Mouse (Mus musculus): ENCODE measurements around the gene Phf11c. TPM values are rescaled to one million over a fixed set of nuclear protein-coding genes. Genes with fewer than 3 reads are reported as not detected.
A peak's percentile ranks its signal among the peaks of the same experiment; 100 is the strongest.
"Not testable (repeated sequence)": the region's sequence is repeated elsewhere in the genome, so short reads cannot be mapped to it uniquely, and the experiment has no call there.

Gene Phf11c
- under 1 TPM in 3 of 4 experiments, not detected in 1; 0.15 to 0.36 (median 0.36) TPM for total RNA-seq (2022)

GRCm38 (mm10) chr14:59395281-59395680 is at the start of gene Phf11c:
Phf11c (minus strand) TSS chr14:59395381.
- no peak for DNase-seq (ENCODE audit: low spot score in 2 of 2)

- no peak for DNase-seq (ENCODE audit: low spot score in 2 of 2)
Measured at GRCm38 (mm10) chr14:59441472-59441805, 46.3 kb upstream of the Phf11c start.

- peak; percentile 87 to 91 for DNase-seq (ENCODE audit: low spot score in 2 of 2)
Measured at GRCm38 (mm10) chr14:59440558-59441471, 45.6 kb upstream of the Phf11c start, which contains the start of the genes Setdb2 and Cab39l. Setdb2 (minus strand) TSS chr14:59440884. Cab39l (plus strand) TSS chr14:59440972.

DNA sequence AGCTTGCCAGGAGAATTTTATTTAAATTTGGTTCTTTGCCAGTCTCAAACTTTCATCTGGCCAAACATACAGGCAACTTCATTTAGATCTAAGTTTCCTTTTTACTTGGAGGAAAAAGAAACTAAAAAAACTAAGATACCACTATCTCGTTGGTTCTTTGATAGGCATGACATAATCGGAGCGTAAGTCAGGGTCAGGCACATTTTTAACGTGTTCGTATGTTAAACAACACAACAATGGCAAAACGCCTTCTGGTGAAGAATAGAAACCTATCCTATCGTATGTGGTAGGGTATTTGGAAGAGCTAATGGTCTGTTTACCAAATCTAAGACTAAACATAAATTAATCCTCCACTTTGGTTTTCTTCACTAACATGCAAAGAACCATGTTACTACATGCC is 44.9 kb upstream of the Phf11c start:
- no peak for DNase-seq (ENCODE audit: low spot score in 2 of 2)

DNA sequence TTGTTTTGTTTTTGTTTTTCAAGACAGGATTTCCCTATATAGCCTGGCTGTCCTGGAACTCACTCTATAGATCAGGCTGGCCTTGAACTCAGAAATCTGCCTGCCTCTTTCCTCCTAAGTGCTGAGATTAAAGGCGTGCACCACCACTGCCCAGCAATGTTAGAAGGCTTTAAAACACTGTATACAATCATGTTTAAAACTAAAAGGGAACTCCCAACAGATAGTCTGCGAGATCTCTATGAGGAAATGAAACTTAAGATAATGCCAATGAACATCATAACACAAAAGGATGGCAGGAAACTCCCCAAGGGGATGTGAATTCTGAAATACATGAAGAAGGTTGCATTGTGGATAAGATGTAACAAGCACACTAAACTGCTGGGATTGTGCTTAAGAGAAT is 43.3 kb upstream of the Phf11c start:
- no peak for DNase-seq (ENCODE audit: low spot score in 2 of 2)

DNA sequence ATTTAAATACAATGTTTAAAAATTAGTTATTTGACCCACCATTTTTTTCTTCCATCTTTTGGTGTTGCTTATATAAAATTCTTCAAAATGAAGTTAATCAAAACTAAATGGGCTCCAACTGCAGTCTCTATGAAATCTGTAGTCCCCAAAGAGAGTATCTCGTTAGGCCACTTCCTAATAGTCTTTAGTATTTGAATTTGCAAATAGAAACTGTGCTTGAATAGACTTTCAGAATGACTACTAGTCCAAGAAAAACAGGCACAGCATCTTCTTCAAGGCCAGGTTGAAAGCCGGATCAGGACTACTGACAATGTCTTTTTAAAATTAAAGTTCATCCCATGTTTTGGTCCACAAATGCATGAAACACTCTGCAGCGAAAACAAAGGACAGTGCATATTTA is 42.2 kb upstream of the Phf11c start:
- DNase-seq (ENCODE audit: low spot score in 2 of 2): no peak

DNA sequence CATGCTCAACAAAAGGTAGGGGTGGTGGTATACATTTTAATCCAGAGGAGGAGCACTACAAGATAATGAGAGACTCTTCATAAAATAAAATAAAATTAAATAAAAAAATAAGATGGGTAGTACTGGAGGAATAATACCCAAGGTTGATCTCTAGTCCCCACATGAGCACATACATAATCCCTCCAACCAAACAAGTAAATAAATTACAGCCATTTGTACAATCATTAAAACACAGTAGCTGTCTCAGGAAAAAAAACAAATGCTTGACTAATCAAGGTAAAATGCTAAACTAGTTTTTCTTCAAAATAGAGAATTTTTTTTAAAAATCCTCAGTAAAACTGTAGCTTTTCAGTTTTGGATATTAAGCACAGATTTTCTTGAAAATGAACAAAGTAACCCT is 40.0 kb upstream of the Phf11c start:
- no peak for DNase-seq (ENCODE audit: low spot score in 2 of 2)

DNA sequence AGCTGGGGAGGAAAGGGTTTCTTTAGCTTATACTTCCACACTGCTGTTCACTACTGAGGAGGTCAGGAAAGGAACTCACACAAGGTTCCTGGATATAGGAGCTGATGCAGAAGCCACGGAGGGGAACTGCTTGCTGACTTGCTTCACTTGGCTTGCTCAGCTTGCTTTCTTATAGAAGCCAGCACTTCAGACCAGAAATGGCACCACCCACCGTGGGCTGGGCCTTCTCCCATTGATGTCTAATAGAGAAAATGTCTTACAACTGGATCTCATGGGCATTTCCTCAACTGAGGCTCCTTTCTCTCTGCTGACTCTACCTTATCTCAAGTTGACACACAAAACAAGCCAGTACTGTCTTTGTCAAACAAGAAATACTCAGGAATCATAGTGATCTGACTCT is 38.7 kb upstream of the Phf11c start:
- no peak for DNase-seq (ENCODE audit: low spot score in 2 of 2)

- DNase-seq (ENCODE audit: low spot score in 2 of 2): no peak
Measured at GRCm38 (mm10) chr14:59430556-59430955, 35.4 kb upstream of the Phf11c start.

DNA sequence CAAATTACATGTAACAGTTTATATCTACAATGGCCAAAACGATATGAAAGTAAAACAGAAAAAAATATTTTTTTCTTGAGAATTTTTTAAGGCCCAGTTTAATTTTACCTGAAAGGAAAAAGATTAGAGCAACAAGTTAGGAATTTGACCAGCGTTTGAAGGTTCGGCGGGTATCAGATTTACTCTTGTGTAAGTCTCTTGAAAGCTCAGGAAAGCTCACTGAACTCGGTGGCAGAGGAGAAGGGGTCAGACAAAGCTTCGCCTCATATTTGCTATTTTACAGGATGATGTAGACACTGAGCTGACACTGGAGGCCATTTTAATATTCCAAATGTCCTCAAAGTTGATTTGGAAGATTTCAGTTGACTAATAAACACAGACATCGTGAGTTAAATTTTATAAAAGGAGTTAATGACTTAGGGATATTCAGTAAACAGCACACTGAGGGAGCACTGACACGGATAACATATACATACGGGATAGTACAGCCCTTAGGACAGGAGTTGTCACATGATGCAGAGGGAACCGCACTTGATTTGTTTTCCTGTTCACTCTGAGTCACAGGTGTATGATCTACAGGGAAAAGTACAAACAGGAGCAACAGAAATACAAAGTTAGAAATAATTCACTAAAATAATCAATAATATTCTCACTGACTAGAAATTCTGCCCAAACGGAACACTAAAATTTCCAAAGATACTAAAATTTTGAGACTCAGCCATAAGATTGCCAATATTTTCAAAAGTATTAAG is 27.9 kb upstream of the Phf11c start:
- no peak for DNase-seq (ENCODE audit: low spot score in 2 of 2)

- no peak for DNase-seq (ENCODE audit: low spot score in 2 of 2)
Measured at GRCm38 (mm10) chr14:59418171-59418570, 23.0 kb upstream of the Phf11c start.

GRCm38 (mm10) chr14:59414979-59415378 is 19.8 kb upstream of the Phf11c start:
- DNase-seq (ENCODE audit: low spot score in 2 of 2): not testable (repeated sequence)

DNA sequence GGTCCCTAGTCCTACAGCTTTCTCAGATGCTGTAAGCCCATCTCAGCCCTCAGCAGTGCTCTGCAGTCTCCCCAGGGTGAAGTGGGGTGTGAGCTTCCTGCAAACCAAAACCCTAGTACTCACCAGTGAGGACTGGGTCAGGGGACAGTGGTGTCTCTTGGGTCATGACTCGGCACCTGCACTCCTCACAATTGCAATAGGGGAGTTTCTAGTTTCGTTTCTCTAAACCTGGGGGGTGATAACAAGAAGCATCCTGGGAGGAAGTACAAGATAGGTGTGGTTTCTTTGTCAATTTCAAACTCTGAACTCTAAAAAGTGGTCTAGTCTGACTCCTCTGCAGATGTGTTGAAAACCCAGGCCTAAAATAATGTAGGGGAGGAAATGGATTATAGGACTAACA is 1.8 kb upstream of the Phf11c start:
- DNase-seq (ENCODE audit: low spot score in 2 of 2): no peak

DNA sequence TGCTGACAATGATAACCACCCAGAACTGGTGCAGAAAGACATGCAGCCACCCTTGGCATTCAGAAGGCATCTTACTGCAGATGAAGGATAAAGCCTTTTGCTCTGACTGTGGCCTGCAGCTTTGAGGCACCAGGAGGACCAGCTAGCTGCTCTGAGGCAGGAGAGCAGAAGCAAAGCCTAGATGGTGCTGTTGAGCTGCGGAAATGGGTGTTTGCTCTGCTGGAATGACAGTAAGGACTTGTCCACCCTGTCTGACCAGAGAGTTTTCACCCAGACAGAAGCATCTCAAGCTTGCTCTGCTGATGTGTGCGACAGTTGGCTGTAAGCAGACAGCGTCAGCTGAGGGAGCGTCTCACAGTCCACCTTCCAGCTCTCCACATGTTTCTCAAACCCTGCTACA is 5.0 kb downstream of the Phf11c start:
- DNase-seq (ENCODE audit: low spot score in 2 of 2): not testable (repeated sequence)

DNA sequence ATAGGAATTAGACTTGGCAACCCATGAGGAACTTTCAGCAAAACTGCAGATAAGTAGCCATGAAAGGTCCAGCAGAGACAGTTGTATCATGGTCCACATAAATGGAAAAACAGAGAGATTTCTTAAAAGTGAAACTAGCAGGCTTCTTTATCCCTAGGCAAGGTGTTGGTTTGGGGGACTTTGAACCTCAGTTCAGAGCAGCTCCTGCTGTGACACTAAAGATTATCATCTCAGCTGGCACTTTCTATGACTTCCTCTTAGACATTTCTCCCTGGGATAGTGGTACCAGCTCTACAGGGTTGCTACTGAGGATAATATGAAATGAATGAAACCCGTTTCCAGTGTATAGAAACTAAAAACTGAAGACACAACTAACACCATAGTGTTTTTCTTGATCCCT is 5.6 kb downstream of the Phf11c start:
- DNase-seq (ENCODE audit: low spot score in 2 of 2): no peak

- no peak for DNase-seq (ENCODE audit: low spot score in 2 of 2)
Measured at GRCm38 (mm10) chr14:59370348-59371068, 24.7 kb downstream of the Phf11c start.

DNA sequence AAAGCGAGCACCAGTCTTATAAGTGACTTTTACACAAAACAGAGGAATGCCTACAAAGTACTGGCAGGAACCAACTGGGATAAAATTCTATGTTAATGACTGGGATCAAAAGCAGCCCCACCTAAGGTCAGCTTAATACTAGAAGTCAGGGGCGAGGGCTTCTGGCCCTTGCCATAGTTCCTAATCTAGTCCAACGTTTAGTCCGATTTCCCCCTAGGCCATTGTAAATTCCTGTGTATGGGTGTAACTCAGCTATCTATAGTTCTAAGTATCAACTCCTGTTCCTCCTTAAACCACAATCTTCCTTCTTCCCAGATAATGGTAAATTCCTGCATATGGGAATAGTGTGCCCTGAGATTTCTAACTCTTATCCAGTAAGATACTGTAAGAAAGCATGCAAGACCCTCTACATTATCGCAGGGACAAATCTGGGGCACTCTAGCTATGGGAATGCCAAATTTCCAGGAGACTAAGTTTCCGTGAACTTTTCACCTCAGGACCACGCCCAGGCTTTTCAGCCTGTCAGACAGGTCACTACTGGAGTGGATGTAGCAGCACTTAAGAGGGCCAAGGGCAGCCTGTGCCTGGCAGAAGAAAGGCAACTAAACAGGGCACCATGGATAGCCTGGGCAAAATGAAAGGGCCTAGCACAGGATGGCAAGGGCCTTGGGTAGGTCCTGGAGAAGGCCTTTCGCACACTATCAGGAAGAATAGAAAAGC is 28.6 kb downstream of the Phf11c start:
- no peak for DNase-seq (ENCODE audit: low spot score in 2 of 2)

DNA sequence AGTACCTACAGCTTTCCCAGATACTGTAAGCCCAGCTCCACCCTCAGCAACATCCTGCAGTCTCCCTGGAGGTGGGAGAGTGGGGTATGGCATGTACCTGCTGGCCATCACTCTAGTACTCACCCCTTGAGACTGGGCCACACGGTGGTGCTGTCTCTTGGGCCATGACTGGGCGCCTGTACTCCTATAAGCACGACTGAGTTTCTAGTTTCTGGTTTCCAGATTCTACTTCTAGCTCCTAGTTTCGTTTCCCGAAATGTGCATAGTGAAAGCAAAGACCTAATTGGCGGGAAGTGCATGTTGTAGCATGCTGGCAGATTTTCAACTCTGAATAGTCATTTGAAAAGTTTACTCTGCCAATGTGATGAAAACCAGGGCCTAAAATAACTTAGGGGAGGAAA is 29.9 kb downstream of the Phf11c start, which contains the start of gene Phf11d:
Gene Phf11d, minus strand, starts transcription at position 227 of the 401 bp plus-strand sequence.
- DNase-seq (ENCODE audit: low spot score in 2 of 2): peak; percentile 6 to 16

DNA sequence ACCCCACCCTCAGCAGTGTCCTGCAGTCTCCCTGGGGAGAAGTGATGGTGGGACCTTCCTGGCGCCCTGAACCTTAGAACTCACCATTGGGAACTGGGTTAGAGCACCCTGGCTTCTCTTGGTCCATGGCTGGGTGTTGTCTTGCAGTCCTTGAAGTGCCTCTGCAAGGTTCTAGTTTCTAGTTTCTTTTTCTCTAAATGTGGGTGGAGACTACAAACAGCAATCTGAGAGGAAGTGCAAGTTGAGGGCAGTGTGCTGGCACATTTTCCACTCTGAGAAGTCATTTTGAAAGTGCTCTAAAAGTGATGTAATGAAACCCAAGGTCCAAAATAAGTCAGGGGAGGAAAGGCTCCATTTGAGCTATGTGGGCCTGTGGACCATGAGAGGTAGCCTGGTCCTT is 54.0 kb downstream of the Phf11c start, which contains the start of gene Phf11b:
Gene Phf11b, minus strand, starts transcription at position 163 of the 400 bp plus-strand sequence.
- DNase-seq (ENCODE audit: low spot score in 2 of 2): not testable (repeated sequence)

GRCm38 (mm10) chr14:59339541-59339940 is 55.6 kb downstream of the Phf11c start:
- DNase-seq (ENCODE audit: low spot score in 2 of 2): no peak

- DNase-seq (ENCODE audit: low spot score in 2 of 2): not testable (repeated sequence)
Measured at GRCm38 (mm10) chr14:59336056-59336455, 59.1 kb downstream of the Phf11c start.

All from gastrocnemius, adult 8-10 months (tissue).